ENCODE assay signal across 8 mouse cellular contexts in the genomic region with DNA sequence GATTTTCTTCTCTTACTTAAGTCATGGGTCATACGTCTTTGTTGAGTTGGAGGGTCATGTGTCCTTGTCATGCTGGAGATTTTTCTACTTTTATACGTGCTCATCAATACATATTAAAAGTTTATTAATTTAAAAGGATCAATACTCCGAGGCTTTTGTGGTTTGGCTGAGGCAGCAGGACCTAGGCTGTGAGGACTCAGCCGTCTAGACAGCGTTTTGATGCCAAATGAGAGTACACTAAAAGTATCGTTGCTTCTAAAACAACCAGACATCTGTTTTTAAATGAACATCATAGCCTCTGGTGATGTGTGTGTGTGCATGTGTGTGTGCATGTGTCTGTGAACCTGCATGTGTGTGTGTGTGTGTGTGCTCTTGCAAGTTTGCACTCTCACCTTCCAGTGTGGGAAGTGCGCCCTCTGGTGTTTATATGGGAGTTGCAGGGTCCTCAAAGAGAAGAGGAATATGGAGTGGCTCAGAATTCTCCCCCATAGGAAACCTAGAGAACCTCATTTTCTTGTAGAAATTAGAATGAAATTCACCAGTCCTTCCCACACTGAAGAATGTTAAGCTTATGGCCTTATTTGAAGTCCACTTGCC. TPM values are rescaled to one million over a fixed set of nuclear protein-coding genes. Genes with fewer than 3 reads are reported as not detected.
A peak's percentile ranks its signal among the peaks of the same experiment; 100 is the strongest.
DNase-seq lines count a peak whose midpoint lies in the region; ATAC-seq lines count a peak whose summit lies in the region.

No protein-coding gene starts in this region.

- ATAC-seq in hindbrain, embryonic 12.5 days (ENCODE audit: low FRiP score): peak; percentile 52; the same call in 1 of the 2 replicates
- ATAC-seq in neural tube, embryonic 11.5 days (ENCODE audit: insufficient read depth, low FRiP score, low TSS enrichment): peak; percentile 35; the same call in 1 of the 2 replicates
- no peak for ATAC-seq in megakaryocyte, adult 5-6 weeks (ENCODE audit: poor library complexity, severe bottlenecking)

- peak; percentile 56 for DNase-seq in right cerebral cortex, adult 18-20 months
- DNase-seq in right cerebral cortex, postnatal 25 days: no peak
- DNase-seq in ZHBTc4 (ENCODE audit: low read depth, low spot score): peak; percentile 78
- peak; percentile 48 to 75 for DNase-seq in cerebellum, postnatal 4 days (ENCODE audit: low spot score in 2 of 2)
- DNase-seq in left cerebral cortex, postnatal 36 days (ENCODE audit: low spot score in 2 of 2): peak; percentile 59
- DNase-seq in neural tube, embryonic 11.5 days (ENCODE audit: low spot score): peak; percentile 74

- no peak overlapping the region for H3K27ac ChIP-seq in hindbrain, embryonic 12.5 days
- no peak overlapping the region for H3K27ac ChIP-seq in neural tube, embryonic 11.5 days (ENCODE audit: low read depth, low read length)

- 68% methylated on average over 7 of the region's 7 CpGs for WGBS in hindbrain, embryonic 12.5 days
- WGBS in neural tube, embryonic 11.5 days: 68% methylated on average over 7 of the region's 7 CpGs

- no peaks in the 10 kb centered on the region for H3K27me3 ChIP-seq in hindbrain, embryonic 12.5 days
- no peaks in the 10 kb centered on the region for H3K27me3 ChIP-seq in neural tube, embryonic 11.5 days (ENCODE audit: control insufficient read depth, insufficient read depth, low read length)

- intact Hi-C loops in left cerebral cortex, postnatal 36 days (cut with DNase I): no loop called here

- H3K4me1 ChIP-seq in hindbrain, embryonic 12.5 days: 0 out of 2 replicates have a peak, but pooled peaks cover 4% of the 10 kb centered on the region
- H3K4me1 ChIP-seq in neural tube, embryonic 11.5 days (ENCODE audit: control insufficient read depth, insufficient read depth, low read length): no peaks in the 10 kb centered on the region

- no peak overlapping the region for H3K4me3 ChIP-seq in hindbrain, embryonic 12.5 days
- H3K4me3 ChIP-seq in neural tube, embryonic 11.5 days (ENCODE audit: low read depth, low read length): no peak overlapping the region

- H3K9me3 ChIP-seq in hindbrain, embryonic 12.5 days (replicated peaks): no peaks in the 10 kb centered on the region
- no peaks in the 10 kb centered on the region for H3K9me3 ChIP-seq in neural tube, embryonic 11.5 days (ENCODE audit: control insufficient read depth, low read length)

- no peaks in the 10 kb centered on the region for H3K36me3 ChIP-seq in hindbrain, embryonic 12.5 days
- no peaks in the 10 kb centered on the region for H3K36me3 ChIP-seq in neural tube, embryonic 11.5 days (ENCODE audit: control insufficient read depth, insufficient read depth, low read length)

- no peak overlapping the region for H3K4me2 ChIP-seq in hindbrain, embryonic 12.5 days (replicated peaks)
- H3K4me2 ChIP-seq in neural tube, embryonic 11.5 days (ENCODE audit: low read depth): no peak overlapping the region

- H3K9ac ChIP-seq in hindbrain, embryonic 12.5 days: no peak overlapping the region
- no peak overlapping the region for H3K9ac ChIP-seq in neural tube, embryonic 11.5 days (ENCODE audit: low read length)

RNA-seq across cellular contexts. Expression of a gene that starts 16.6 kb away (rescaled TPM):
- 1.0 and 1.3 TPM in 2 replicates for polyA plus RNA-seq in hindbrain, embryonic 12.5 days (2016; fragmentation: Nextera tagmentation; extraction: Ambion mirVana)
- total RNA-seq in left cerebral cortex, postnatal 36 days (2021): 100 to 1,000 TPM in 1 of 2 experiments, 10 to 100 TPM in 1; 73.9 to 113 TPM
- polyA plus RNA-seq in neural tube, embryonic 11.5 days (2014; fragmentation: Nextera tagmentation; extraction: Ambion mirVana): 1.1 and 1.4 TPM in 2 replicates
- not detected in 2 replicates for total RNA-seq in megakaryocyte, adult 5-6 weeks (2015)
- not detected in 2 replicates for total RNA-seq in megakaryocyte, adult 5-6 weeks (2017)

RNA-seq across cellular contexts. Expression of a gene that starts 58.6 kb away (rescaled TPM):
- polyA plus RNA-seq in hindbrain, embryonic 12.5 days (2016; fragmentation: Nextera tagmentation; extraction: Ambion mirVana): 59.2 and 70.5 TPM in 2 replicates
- 10 to 100 TPM; 10.5 to 15.1 TPM for total RNA-seq in left cerebral cortex, postnatal 36 days (2021)
- polyA plus RNA-seq in neural tube, embryonic 11.5 days (2014; fragmentation: Nextera tagmentation; extraction: Ambion mirVana): 17.1 and 22.1 TPM in 2 replicates
- 0.23 TPM in 1 of 2 replicates, not detected in the other for total RNA-seq in megakaryocyte, adult 5-6 weeks (2015)
- total RNA-seq in megakaryocyte, adult 5-6 weeks (2017): not detected in 2 replicates

Comparison
In these comparisons a context has a peak if more than half of its experiments do, and no peak if none do; other contexts are left out.
1. RNA of a gene that starts 16.6 kb away (total RNA-seq): 73.9 to 113 TPM in left cerebral cortex, postnatal 36 days; not detected in megakaryocyte, adult 5-6 weeks; every median in the first group is over 10 times any median in the second.
2. RNA of a gene that starts 58.6 kb away (total RNA-seq): 10.5 to 15.1 TPM in left cerebral cortex, postnatal 36 days; 0.23 TPM in megakaryocyte, adult 5-6 weeks; every median in the first group is over 4 times any median in the second.